Mouse (Mus musculus) cerebellum, adult 2 months (tissue): ENCODE results near the gene Atp5e.

Experiments used
- CTCF ChIP-seq: fragments of 200-500 bp; IDR thresholded peaks from 2 replicates; pipeline ENCODE4 v1.5.1; 2011; ENCODE audit warnings: low read depth, mild to moderate bottlenecking, control low read depth, low read length, moderate library complexity, borderline replicate concordance; ENCODE audit not compliant: insufficient read depth
- POLR2A ChIP-seq: fragments of 200-500 bp; IDR thresholded peaks from 2 replicates; pipeline ENCODE4 v1.6.1; 2011; ENCODE audit warnings: low read length, control low read depth, borderline replicate concordance; ENCODE audit not compliant: insufficient read depth

GRCm38 (mm10) chr2:174446905-174447304 lies 17.0 kb downstream of the Atp5e start:
- TF ChIP-seq POLR2A (no peak), CTCF (no peak)
